Comparison of ENCODE assay signal across 7 mouse cellular contexts in genomic region chr8:119425533-119425932, GRCm38 (mm10). TPM values are rescaled to one million over a fixed set of nuclear protein-coding genes. Genes with fewer than 3 reads are reported as not detected.
DNase-seq lines count a peak whose midpoint lies in the region; ATAC-seq and TF ChIP-seq lines count a peak whose summit lies in the region.

No protein-coding gene starts in this region.

- peak; percentile 36 for ATAC-seq in common myeloid progenitor, adult 5-6 weeks (replicated peaks; ENCODE audit: low read depth, poor library complexity, severe bottlenecking)
- ATAC-seq in lung, embryonic 16.5 days (ENCODE audit: low read depth) = peak; percentile 53; the same call in 1 of the 2 replicates
- no peak for ATAC-seq in midbrain, embryonic 11.5 days (ENCODE audit: low FRiP score)

- peak overlapping the region; percentile 69 for H3K27ac ChIP-seq in kidney, adult 2 months (ENCODE audit: insufficient read depth, low read depth, low read length)
- peak overlapping the region; percentile 86 for H3K27ac ChIP-seq in lung, embryonic 16.5 days (ENCODE audit: low read length)
- peak overlapping the region; percentile 72 for H3K27ac ChIP-seq in thymus, adult 2 months (ENCODE audit: control insufficient read depth, insufficient read depth, low read length)
- no peak overlapping the region for H3K27ac ChIP-seq in midbrain, embryonic 11.5 days (ENCODE audit: low read depth, low read length)

- H3K4me3 ChIP-seq in kidney, adult 2 months (ENCODE audit: insufficient read depth, low read depth, low read length) = no peak overlapping the region
- no peak overlapping the region for H3K4me3 ChIP-seq in lung, embryonic 16.5 days (ENCODE audit: low read length)
- 0 out of 2 replicates have a peak overlapping the region, but pooled peaks have one; percentile 7 for H3K4me3 ChIP-seq in thymus, adult 2 months (ENCODE audit: control insufficient read depth, insufficient read depth, low read length)
- no peak overlapping the region for H3K4me3 ChIP-seq in midbrain, embryonic 11.5 days (ENCODE audit: low read depth, low read length)

- 64% methylated on average over 10 of the region's 10 CpGs for whole genome bisulfite sequencing in kidney, adult 2 months
- 58% methylated on average over 10 of the region's 10 CpGs for WGBS in lung, embryonic 16.5 days
- WGBS in thymus, adult 2 months = 27% methylated on average over 10 of the region's 10 CpGs
- 85% methylated on average over 10 of the region's 10 CpGs for WGBS in midbrain, embryonic 11.5 days

- H3K9me3 ChIP-seq in lung, embryonic 16.5 days (ENCODE audit: control insufficient read depth, low read length) = no peaks in the 10 kb centered on the region
- H3K9me3 ChIP-seq in midbrain, embryonic 11.5 days (ENCODE audit: control insufficient read depth, low read length) = no peaks in the 10 kb centered on the region

- H3K9ac ChIP-seq in lung, embryonic 16.5 days (ENCODE audit: low read length) = no peak overlapping the region
- H3K9ac ChIP-seq in midbrain, embryonic 11.5 days (ENCODE audit: low read length) = no peak overlapping the region

- DNase-seq in adrenal gland, adult 2 months = peak; percentile 94
- DNase-seq in kidney, adult 2 months = peak; percentile 81
- peak; percentile 54 for DNase-seq in thymus, adult 2 months
- no peak for DNase-seq in cerebellum, postnatal 10 days
- no peak for DNase-seq in midbrain, embryonic 11.5 days (ENCODE audit: low spot score, missing footprints)

- 0 out of 2 replicates have a peak, but pooled peaks have one; percentile 17 for TF ChIP-seq CTCF in kidney, adult 2 months (conservative IDR thresholded peaks at IDR 0.05; ENCODE audit: insufficient read depth, insufficient read length, low read depth, low read length)
- TF ChIP-seq CTCF in thymus, adult 2 months (IDR thresholded peaks at IDR 0.05; ENCODE audit: borderline replicate concordance, control insufficient read depth, extremely low read depth, insufficient read depth, low read length, poor library complexity) = peak; percentile 61; the same call in 1 of the 2 replicates

- H3K36me3 ChIP-seq in kidney, adult 2 months (ENCODE audit: control insufficient read depth, insufficient read depth, low read length) = no peaks in the 10 kb centered on the region
- no peaks in the 10 kb centered on the region for H3K36me3 ChIP-seq in lung, embryonic 16.5 days (ENCODE audit: control insufficient read depth, insufficient read depth, low read length)
- no peaks in the 10 kb centered on the region for H3K36me3 ChIP-seq in thymus, adult 2 months (ENCODE audit: control insufficient read depth, insufficient read depth, low read length)
- no peaks in the 10 kb centered on the region for H3K36me3 ChIP-seq in midbrain, embryonic 11.5 days (ENCODE audit: control insufficient read depth, insufficient read depth, low read length)

- no peaks in the 10 kb centered on the region for H3K27me3 ChIP-seq in kidney, adult 2 months (replicated peaks; ENCODE audit: control insufficient read depth, insufficient read depth, low read length)
- no peaks in the 10 kb centered on the region for H3K27me3 ChIP-seq in lung, embryonic 16.5 days (ENCODE audit: control insufficient read depth, insufficient read depth, low read depth, low read length)
- H3K27me3 ChIP-seq in thymus, adult 2 months (ENCODE audit: control insufficient read depth, insufficient read depth, low read length) = no peaks in the 10 kb centered on the region
- no peaks in the 10 kb centered on the region for H3K27me3 ChIP-seq in midbrain, embryonic 11.5 days (ENCODE audit: control insufficient read depth, insufficient read depth, low read length)

- no peak for TF ChIP-seq POLR2A in kidney, adult 2 months (IDR thresholded peaks at IDR 0.05; ENCODE audit: low read depth, low read length)
- no peak for TF ChIP-seq POLR2A in thymus, adult 2 months (IDR thresholded peaks at IDR 0.05; ENCODE audit: control insufficient read depth, extremely low read depth, insufficient read depth, low read length, poor library complexity)

- no peak overlapping the region; the same call in 1 of the 2 replicates for H3K4me2 ChIP-seq in lung, embryonic 16.5 days (ENCODE audit: low read depth, low read length)
- no peak overlapping the region for H3K4me2 ChIP-seq in midbrain, embryonic 11.5 days

- H3K4me1 ChIP-seq in kidney, adult 2 months (ENCODE audit: control insufficient read depth, insufficient read depth, low read length) = peaks cover 47% of the 10 kb centered on the region
- peaks cover 16% of the 10 kb centered on the region for H3K4me1 ChIP-seq in lung, embryonic 16.5 days (replicated peaks; ENCODE audit: control insufficient read depth, insufficient read depth, low read length)
- peaks cover 83% of the 10 kb centered on the region for H3K4me1 ChIP-seq in thymus, adult 2 months (replicated peaks; ENCODE audit: control insufficient read depth, insufficient read depth, low read length)
- H3K4me1 ChIP-seq in midbrain, embryonic 11.5 days (ENCODE audit: control insufficient read depth, insufficient read depth, low read length) = no peaks in the 10 kb centered on the region

RNA-seq across cellular contexts. Expression of gene Osgin1, which starts 8.4 kb away (rescaled TPM):
- 100 to 1,000 TPM; 123 to 166 TPM for total RNA-seq in adrenal gland, adult 2 months (2021)
- polyA plus RNA-seq in adrenal gland, adult 2 months (2012; rRNA removed) = 266 and 274 TPM in 2 replicates
- not detected in 2 replicates for total RNA-seq in common myeloid progenitor, adult 5-6 weeks (2017)
- polyA plus RNA-seq in kidney, adult 2 months (2012; rRNA removed) = 115 and 194 TPM in 2 replicates
- 1.9 and 3.2 TPM in 2 replicates for polyA plus RNA-seq in lung, embryonic 16.5 days (2015; fragmentation: Nextera tagmentation; extraction: Ambion mirVana)
- 7.7 and 7.8 TPM in 2 replicates for polyA plus RNA-seq in thymus, adult 2 months (2012; rRNA removed)
- polyA plus RNA-seq in midbrain, embryonic 11.5 days (2014; fragmentation: Nextera tagmentation; extraction: Ambion mirVana) = 0.21 and 0.26 TPM in 2 replicates

RNA-seq across cellular contexts. Expression of gene Necab2, which starts 21.0 kb away (rescaled TPM):
- 1 to 10 TPM; 6.5 to 8.2 TPM for total RNA-seq in adrenal gland, adult 2 months (2021)
- 6.8 and 8.4 TPM in 2 replicates for polyA plus RNA-seq in adrenal gland, adult 2 months (2012; rRNA removed)
- not detected in 2 replicates for total RNA-seq in common myeloid progenitor, adult 5-6 weeks (2017)
- 0.07 and 0.11 TPM in 2 replicates for polyA plus RNA-seq in kidney, adult 2 months (2012; rRNA removed)
- 1.3 and 1.4 TPM in 2 replicates for polyA plus RNA-seq in lung, embryonic 16.5 days (2015; fragmentation: Nextera tagmentation; extraction: Ambion mirVana)
- polyA plus RNA-seq in thymus, adult 2 months (2012; rRNA removed) = 0.06 and 0.12 TPM in 2 replicates
- 18.9 and 20.3 TPM in 2 replicates for polyA plus RNA-seq in midbrain, embryonic 11.5 days (2014; fragmentation: Nextera tagmentation; extraction: Ambion mirVana)

RNA-seq across cellular contexts. Expression of gene Mlycd, which starts 30.9 kb away (rescaled TPM):
- total RNA-seq in adrenal gland, adult 2 months (2021) = 10 to 100 TPM; 41.8 to 69.4 TPM
- polyA plus RNA-seq in adrenal gland, adult 2 months (2012; rRNA removed) = 110 and 118 TPM in 2 replicates
- 8.1 and 12.0 TPM in 2 replicates for total RNA-seq in common myeloid progenitor, adult 5-6 weeks (2017)
- 48.2 and 55.6 TPM in 2 replicates for polyA plus RNA-seq in kidney, adult 2 months (2012; rRNA removed)
- 12.1 and 12.3 TPM in 2 replicates for polyA plus RNA-seq in lung, embryonic 16.5 days (2015; fragmentation: Nextera tagmentation; extraction: Ambion mirVana)
- polyA plus RNA-seq in thymus, adult 2 months (2012; rRNA removed) = 20.7 and 22.1 TPM in 2 replicates
- polyA plus RNA-seq in midbrain, embryonic 11.5 days (2014; fragmentation: Nextera tagmentation; extraction: Ambion mirVana) = 11.3 and 11.6 TPM in 2 replicates

Comparison
In these comparisons a context has a peak if more than half of its experiments do, and no peak if none do; other contexts are left out.
1. DNase-seq: peak in adrenal gland, adult 2 months (single experiment), kidney, adult 2 months (single experiment) and thymus, adult 2 months (single experiment); none in cerebellum, postnatal 10 days (0 of 2) and midbrain, embryonic 11.5 days (single experiment).
2. RNA of gene Osgin1, which starts 8.4 kb away (polyA plus RNA-seq): 266 to 274 TPM in adrenal gland, adult 2 months and 115 to 194 TPM in kidney, adult 2 months; 7.7 to 7.8 TPM in thymus, adult 2 months, 1.9 to 3.2 TPM in lung, embryonic 16.5 days and 0.21 to 0.26 TPM in midbrain, embryonic 11.5 days; every median in the first group is over 10 times any median in the second.